Comparison of ENCODE assay signal across 9 mouse cellular contexts in the genomic region with DNA sequence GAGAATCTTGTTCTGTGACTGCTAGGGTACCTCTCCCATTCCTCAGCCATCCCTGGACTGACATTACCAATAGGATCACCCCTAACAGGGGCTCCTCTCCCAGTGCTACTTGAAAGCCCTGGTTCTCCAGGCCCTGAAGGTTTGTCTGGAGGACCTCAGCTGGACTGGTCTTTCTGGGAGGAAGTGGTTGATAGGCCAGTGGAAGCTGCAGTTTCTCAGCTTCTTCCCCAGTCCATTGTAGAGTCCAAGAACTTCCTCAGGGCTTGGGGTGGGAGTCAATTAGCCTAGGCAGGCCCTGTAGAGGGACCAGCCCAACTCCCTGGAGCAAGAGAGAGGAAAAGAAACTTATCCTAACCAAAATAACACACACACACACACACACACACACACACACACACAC. TPM values are rescaled to one million over a fixed set of nuclear protein-coding genes. Genes with fewer than 3 reads are reported as not detected.
DNase-seq lines count a peak whose midpoint lies in the region; ATAC-seq lines count a peak whose summit lies in the region.
"Had no signal": no experiment of that assay in that cellular context is flagged by ENCODE, and none has a peak within 500 bp of the region (broad histone marks: within the 10 kb centered on the region; RNA-seq: fewer than 3 reads in every experiment).

No protein-coding gene starts in this region.

- peak overlapping the region; percentile 84 for H3K27ac ChIP-seq in forebrain, embryonic 10.5 days
- H3K27ac ChIP-seq in forebrain, embryonic 16.5 days (ENCODE audit: low read length): no peak overlapping the region
- peak overlapping the region; percentile 72 for H3K27ac ChIP-seq in kidney, embryonic 16.5 days (ENCODE audit: low read length)
- peak overlapping the region; percentile 80 for H3K27ac ChIP-seq in embryonic facial prominence, embryonic 12.5 days
- peak overlapping the region; percentile 100 for H3K27ac ChIP-seq in liver, embryonic 12.5 days

- peaks cover 39% of the 10 kb centered on the region for H3K4me1 ChIP-seq in forebrain, embryonic 10.5 days
- H3K4me1 ChIP-seq in forebrain, embryonic 16.5 days (replicated peaks; ENCODE audit: control insufficient read depth, insufficient read depth, low read length): no peaks in the 10 kb centered on the region
- peaks cover 17% of the 10 kb centered on the region for H3K4me1 ChIP-seq in kidney, embryonic 16.5 days (ENCODE audit: insufficient read depth, low read length)
- peaks cover 15% of the 10 kb centered on the region for H3K4me1 ChIP-seq in embryonic facial prominence, embryonic 12.5 days
- peaks cover 80% of the 10 kb centered on the region for H3K4me1 ChIP-seq in liver, embryonic 12.5 days

- H3K9me3 ChIP-seq in forebrain, embryonic 10.5 days: no peaks in the 10 kb centered on the region
- no peaks in the 10 kb centered on the region for H3K9me3 ChIP-seq in forebrain, embryonic 16.5 days (ENCODE audit: control insufficient read depth, low read length)
- H3K9me3 ChIP-seq in kidney, embryonic 16.5 days (ENCODE audit: low read length): no peaks in the 10 kb centered on the region
- H3K9me3 ChIP-seq in embryonic facial prominence, embryonic 12.5 days: no peaks in the 10 kb centered on the region
- no peaks in the 10 kb centered on the region for H3K9me3 ChIP-seq in liver, embryonic 12.5 days (replicated peaks)

- no peak for DNase-seq in forebrain, embryonic 10.5 days (ENCODE audit: extremely low spot score, low spot score)
- DNase-seq in kidney, postnatal 14 days: no peak
- DNase-seq in frontal cortex, postnatal 36 days (ENCODE audit: low spot score in 2 of 2): no peak
- DNase-seq: heart, adult 18-20 months had no signal

- H3K4me3 ChIP-seq in forebrain, embryonic 10.5 days: peak overlapping the region; percentile 15; the same call in 1 of the 2 replicates
- H3K4me3 ChIP-seq in forebrain, embryonic 16.5 days (replicated peaks; ENCODE audit: low read length): no peak overlapping the region
- no peak overlapping the region for H3K4me3 ChIP-seq in kidney, embryonic 16.5 days (ENCODE audit: low read length)
- H3K4me3 ChIP-seq in embryonic facial prominence, embryonic 12.5 days: no peak overlapping the region
- H3K4me3 ChIP-seq in liver, embryonic 12.5 days: peak overlapping the region; percentile 50

- no peak overlapping the region for H3K9ac ChIP-seq in forebrain, embryonic 16.5 days (replicated peaks; ENCODE audit: low read depth, low read length)
- no peak overlapping the region; the same call in 1 of the 2 replicates for H3K9ac ChIP-seq in kidney, embryonic 16.5 days (replicated peaks; ENCODE audit: low read length)
- no peak overlapping the region for H3K9ac ChIP-seq in embryonic facial prominence, embryonic 12.5 days
- peak overlapping the region; percentile 88 for H3K9ac ChIP-seq in liver, embryonic 12.5 days

- H3K27me3 ChIP-seq in forebrain, embryonic 10.5 days (ENCODE audit: poor library complexity, severe bottlenecking): 0 out of 2 replicates have a peak, but pooled peaks cover 6% of the 10 kb centered on the region
- no peaks in the 10 kb centered on the region for H3K27me3 ChIP-seq in forebrain, embryonic 16.5 days (replicated peaks; ENCODE audit: control insufficient read depth, insufficient read depth, low read length)
- no peaks in the 10 kb centered on the region for H3K27me3 ChIP-seq in kidney, embryonic 16.5 days (ENCODE audit: insufficient read depth, low read length)
- H3K27me3 ChIP-seq in embryonic facial prominence, embryonic 12.5 days: no peaks in the 10 kb centered on the region; the same call in 1 of the 2 replicates
- no peaks in the 10 kb centered on the region for H3K27me3 ChIP-seq in liver, embryonic 12.5 days (replicated peaks)

- H3K4me2 ChIP-seq in forebrain, embryonic 16.5 days (ENCODE audit: low read length): no peak overlapping the region
- H3K4me2 ChIP-seq in kidney, embryonic 16.5 days (replicated peaks; ENCODE audit: low read depth, low read length): no peak overlapping the region
- H3K4me2 ChIP-seq in embryonic facial prominence, embryonic 12.5 days (replicated peaks): 0 out of 2 replicates have a peak overlapping the region, but pooled peaks have one; percentile 2
- H3K4me2 ChIP-seq in liver, embryonic 12.5 days: peak overlapping the region; percentile 82

- no peak for ATAC-seq in forebrain, embryonic 16.5 days
- ATAC-seq in kidney, embryonic 16.5 days (ENCODE audit: low FRiP score, low TSS enrichment): no peak; the same call in 1 of the 2 replicates
- no peak for ATAC-seq in embryonic facial prominence, embryonic 12.5 days (ENCODE audit: insufficient number of reproducible peaks, insufficient read depth, low FRiP score, low TSS enrichment)
- ATAC-seq in liver, embryonic 12.5 days: no peak
- ATAC-seq in activated CD4-positive, CD25-positive, alpha-beta regulatory T cell, adult 4 months: no peak

- no peaks in the 10 kb centered on the region for H3K36me3 ChIP-seq in forebrain, embryonic 10.5 days (replicated peaks)
- no peaks in the 10 kb centered on the region for H3K36me3 ChIP-seq in forebrain, embryonic 16.5 days (ENCODE audit: control insufficient read depth, insufficient read depth)
- H3K36me3 ChIP-seq in kidney, embryonic 16.5 days (ENCODE audit: insufficient read depth, low read length): no peaks in the 10 kb centered on the region
- no peaks in the 10 kb centered on the region for H3K36me3 ChIP-seq in embryonic facial prominence, embryonic 12.5 days
- H3K36me3 ChIP-seq in liver, embryonic 12.5 days: 0 out of 2 replicates have a peak, but pooled peaks cover 6% of the 10 kb centered on the region

RNA-seq across cellular contexts. Expression of a gene that starts 11.8 kb away (rescaled TPM):
- polyA plus RNA-seq in forebrain, embryonic 10.5 days (2016; fragmentation: Nextera tagmentation; extraction: Ambion mirVana): 153 and 160 TPM in 2 replicates
- 133 and 147 TPM in 2 replicates for polyA plus RNA-seq in forebrain, embryonic 16.5 days (2015; fragmentation: Nextera tagmentation; extraction: Ambion mirVana)
- 156 and 161 TPM in 2 replicates for polyA plus RNA-seq in kidney, embryonic 16.5 days (2015; fragmentation: Nextera tagmentation; extraction: Ambion mirVana)
- 158 TPM in 2 replicates for polyA plus RNA-seq in embryonic facial prominence, embryonic 12.5 days (2016; fragmentation: Nextera tagmentation; extraction: Ambion mirVana)
- polyA plus RNA-seq in liver, embryonic 12.5 days (2016; fragmentation: Nextera tagmentation; extraction: Ambion mirVana): 207 and 209 TPM in 2 replicates
- polyA plus RNA-seq in activated CD4-positive, CD25-positive, alpha-beta regulatory T cell, adult 4 months (2017; shearing (Covaris generic)): 100 to 1,000 TPM; 373 to 410 TPM

RNA-seq across cellular contexts. Expression of a gene that starts 34.8 kb away (rescaled TPM):
- polyA plus RNA-seq in forebrain, embryonic 10.5 days (2016; fragmentation: Nextera tagmentation; extraction: Ambion mirVana): 11.0 and 11.1 TPM in 2 replicates
- polyA plus RNA-seq in forebrain, embryonic 16.5 days (2015; fragmentation: Nextera tagmentation; extraction: Ambion mirVana): 26.4 and 47.4 TPM in 2 replicates
- polyA plus RNA-seq in kidney, embryonic 16.5 days (2015; fragmentation: Nextera tagmentation; extraction: Ambion mirVana): 4.7 and 5.6 TPM in 2 replicates
- 5.1 and 8.6 TPM in 2 replicates for polyA plus RNA-seq in embryonic facial prominence, embryonic 12.5 days (2016; fragmentation: Nextera tagmentation; extraction: Ambion mirVana)
- 5.9 and 6.2 TPM in 2 replicates for polyA plus RNA-seq in liver, embryonic 12.5 days (2016; fragmentation: Nextera tagmentation; extraction: Ambion mirVana)
- 1 to 10 TPM; 1.6 to 2.4 TPM for polyA plus RNA-seq in activated CD4-positive, CD25-positive, alpha-beta regulatory T cell, adult 4 months (2017; shearing (Covaris generic))

Comparison
In these comparisons a context has a peak if more than half of its experiments do, and no peak if none do; other contexts are left out.
1. H3K4me3 ChIP-seq: peak in forebrain, embryonic 10.5 days (single experiment) and liver, embryonic 12.5 days (single experiment); none in forebrain, embryonic 16.5 days (single experiment), kidney, embryonic 16.5 days (single experiment) and embryonic facial prominence, embryonic 12.5 days (single experiment).
2. H3K4me2 ChIP-seq: peak in embryonic facial prominence, embryonic 12.5 days (single experiment) and liver, embryonic 12.5 days (single experiment); none in forebrain, embryonic 16.5 days (single experiment) and kidney, embryonic 16.5 days (single experiment).